Mouse (Mus musculus): ENCODE data around the gene Srsf11. TPM values are rescaled to one million over a fixed set of nuclear protein-coding genes. Genes with fewer than 3 reads are reported as not detected.
A peak's percentile ranks its signal among the peaks of the same experiment; 100 is the strongest.

Srsf11 gene
- 111 and 196 TPM in 2 replicates for polyA plus RNA-seq (2012; rRNA removed)

DNA sequence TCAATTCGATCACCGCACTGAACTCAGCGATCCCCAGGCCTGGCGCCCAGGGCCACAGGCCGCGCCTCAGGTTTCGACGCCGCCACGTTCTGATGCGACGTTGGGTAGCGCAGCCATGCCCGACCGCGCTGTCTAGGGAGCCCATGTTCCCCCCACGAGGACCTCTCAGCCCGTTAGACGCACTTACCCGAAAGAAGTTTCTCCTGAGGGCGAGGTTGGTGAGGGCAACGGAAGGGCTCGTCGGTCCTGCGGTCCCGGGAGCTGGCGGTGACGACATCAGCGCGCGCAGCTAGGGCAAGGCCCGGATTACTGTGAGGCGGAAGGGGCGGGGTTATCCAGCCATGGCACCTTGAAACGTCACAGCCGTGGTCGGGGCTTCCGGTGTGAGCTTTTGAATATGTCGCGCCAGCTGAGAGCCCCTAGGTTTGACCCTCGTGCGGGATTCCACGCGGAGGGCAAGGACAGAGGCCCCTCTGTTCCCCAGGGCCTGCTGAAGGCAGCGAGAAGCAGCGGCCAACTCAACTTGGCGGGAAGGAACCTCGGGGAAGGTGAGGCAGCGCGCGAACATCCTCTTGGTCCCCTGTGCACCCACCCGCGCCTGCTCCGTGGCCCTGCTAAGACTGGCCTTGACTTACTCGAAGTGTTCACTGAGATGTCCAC is at the start of gene Srsf11, which contains the start of gene Lrrc40:
Gene Srsf11, minus strand, starts transcription at position 311 of the 660 bp plus-strand sequence.
Gene Lrrc40, plus strand, starts transcription at position 334 of the 660 bp plus-strand sequence.
- peak; percentile 84 for DNase-seq (ENCODE audit: low read depth, low spot score)
- under 1% methylated on average over 55 of the region's 55 CpGs for WGBS

DNA sequence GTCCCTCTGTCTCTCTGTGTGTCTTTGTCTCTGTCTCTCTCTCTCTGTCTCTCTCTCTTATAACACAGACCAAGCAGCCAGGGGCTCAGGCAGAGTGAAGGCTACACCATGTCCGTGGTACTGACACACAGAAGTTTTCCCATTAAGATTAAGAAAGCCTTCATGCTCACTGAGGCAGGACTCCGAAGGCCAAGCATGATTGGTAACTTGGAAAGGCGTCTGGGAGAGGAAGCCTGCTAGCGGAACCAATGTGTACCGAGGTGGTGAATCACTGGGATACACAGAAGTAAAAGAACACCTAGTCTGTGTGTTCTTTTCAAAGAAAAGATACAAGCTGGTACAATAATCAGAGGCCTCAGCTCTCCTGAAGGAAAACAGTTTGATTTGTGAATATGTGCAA is 41.4 kb upstream of the Srsf11 start:
- WGBS, result 68% methylated on average over 5 of the region's 5 CpGs
- DNase-seq (ENCODE audit: low read depth, low spot score), result no peak

GRCm38 (mm10) chr3:158077380-158077772 is 40.9 kb upstream of the Srsf11 start:
- no peak for DNase-seq (ENCODE audit: low read depth, low spot score)
- 30% methylated on average over 1 of the region's 1 CpGs for WGBS

GRCm38 (mm10) chr3:158076685-158077379 is 40.4 kb upstream of the Srsf11 start:
- no peak for DNase-seq (ENCODE audit: low read depth, low spot score)
- 42% methylated on average over 4 of the region's 4 CpGs for WGBS

GRCm38 (mm10) chr3:158075004-158075403 is 38.6 kb upstream of the Srsf11 start:
- DNase-seq (ENCODE audit: low read depth, low spot score), result no peak
- 76% methylated on average over 2 of the region's 2 CpGs for WGBS

DNA sequence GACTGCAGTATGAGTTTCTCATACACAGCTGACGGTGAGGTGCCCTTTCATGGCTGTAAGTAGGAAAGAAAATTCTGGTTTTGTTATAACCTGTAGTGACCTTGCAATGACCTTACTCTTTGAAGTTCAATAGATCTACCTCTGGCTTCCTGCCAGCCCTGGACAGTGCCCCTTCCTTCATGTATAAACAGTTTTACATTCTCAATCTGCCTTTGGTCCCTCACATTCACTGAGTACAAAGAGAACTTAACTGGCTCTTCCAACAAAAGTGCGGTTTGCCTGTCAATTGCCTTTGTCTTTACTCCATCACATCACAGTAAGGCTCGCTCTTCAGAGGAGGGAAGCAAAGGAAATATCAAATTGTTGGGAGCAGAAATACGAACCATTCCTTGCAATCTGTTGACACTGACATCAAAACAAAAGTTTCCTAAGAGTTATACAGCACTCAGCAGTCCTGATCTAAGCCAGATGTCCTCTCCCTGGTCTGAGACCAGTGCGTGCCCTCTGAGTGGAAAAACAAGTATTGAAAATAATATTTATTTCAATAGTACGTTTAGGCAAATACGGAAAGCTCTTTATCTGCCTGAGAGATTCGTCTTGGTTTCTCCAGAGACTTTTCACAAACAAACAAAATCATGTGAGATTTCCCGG is 32.3 kb upstream of the Srsf11 start:
- DNase-seq (ENCODE audit: low read depth, low spot score), result no peak
- 66% methylated on average over 9 of the region's 9 CpGs for WGBS

- DNase-seq (ENCODE audit: low read depth, low spot score), result no peak
- WGBS, result 63% methylated on average over 7 of the region's 7 CpGs
Observed at GRCm38 (mm10) chr3:158067916-158068315, 31.5 kb upstream of the Srsf11 start.

DNA sequence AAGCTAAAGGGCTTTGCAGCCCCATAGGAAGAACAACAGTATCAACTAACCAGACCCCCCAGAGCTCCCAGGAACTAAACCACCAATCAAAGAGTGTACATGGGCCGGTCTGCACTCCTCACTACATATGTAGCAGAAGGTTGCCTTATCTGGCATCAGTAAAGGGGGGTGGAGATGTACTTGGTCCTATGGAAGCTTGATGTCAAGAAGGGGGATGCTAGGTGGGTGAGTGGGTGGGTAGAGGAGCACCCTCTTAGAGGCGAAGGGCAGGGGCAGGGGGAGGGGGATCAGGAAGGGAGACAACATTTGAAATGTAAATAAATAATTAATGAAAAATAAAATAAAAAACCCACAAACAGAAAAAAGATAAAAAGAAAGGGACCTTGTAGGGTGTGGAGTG is 28.8 kb upstream of the Srsf11 start:
- no peak for DNase-seq (ENCODE audit: low read depth, low spot score)
- WGBS, result 100% methylated on average over 2 of the region's 2 CpGs

- 83% methylated on average over 5 of the region's 5 CpGs for WGBS
- no peak for DNase-seq (ENCODE audit: low read depth, low spot score)
Observed at GRCm38 (mm10) chr3:158061811-158062523, 25.5 kb upstream of the Srsf11 start.

DNA sequence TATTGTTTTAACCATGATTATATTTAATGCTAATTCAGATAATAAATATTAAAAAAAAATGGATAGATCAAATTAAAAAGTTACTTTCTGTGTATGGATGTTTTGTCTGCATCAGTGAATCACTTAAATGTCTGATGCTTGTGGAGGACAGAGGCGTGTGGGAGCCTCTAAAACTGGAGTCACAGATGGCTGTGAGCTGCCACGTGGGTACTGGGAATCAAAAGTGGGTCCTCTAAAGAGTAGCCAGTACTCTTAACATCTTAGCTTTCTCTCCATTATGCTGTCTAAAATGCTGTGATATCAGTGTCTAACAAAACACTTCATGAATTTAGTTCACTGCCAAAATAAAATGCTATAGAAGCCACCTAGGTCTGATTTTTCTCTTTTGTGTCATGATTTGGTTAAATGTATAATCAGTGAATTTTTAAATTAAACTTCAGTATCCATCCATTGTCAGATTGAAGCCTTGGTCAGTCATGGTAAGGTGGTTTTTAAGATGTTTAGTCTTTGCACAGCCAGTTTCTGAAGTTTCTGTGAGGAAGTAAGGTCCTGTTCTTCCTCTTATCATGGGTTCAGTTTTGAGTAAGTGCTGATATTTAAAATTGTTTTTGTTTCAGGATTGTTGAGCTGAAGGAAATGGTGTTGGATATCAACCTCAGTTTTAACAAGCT is 24.3 kb upstream of the Srsf11 start:
- DNase-seq (ENCODE audit: low read depth, low spot score), result no peak
- 82% methylated on average over 2 of the region's 2 CpGs for WGBS

GRCm38 (mm10) chr3:158049508-158049907 is 13.1 kb upstream of the Srsf11 start:
- no peak for DNase-seq (ENCODE audit: low read depth, low spot score)
- 85% methylated on average over 2 of the region's 2 CpGs for WGBS

DNA sequence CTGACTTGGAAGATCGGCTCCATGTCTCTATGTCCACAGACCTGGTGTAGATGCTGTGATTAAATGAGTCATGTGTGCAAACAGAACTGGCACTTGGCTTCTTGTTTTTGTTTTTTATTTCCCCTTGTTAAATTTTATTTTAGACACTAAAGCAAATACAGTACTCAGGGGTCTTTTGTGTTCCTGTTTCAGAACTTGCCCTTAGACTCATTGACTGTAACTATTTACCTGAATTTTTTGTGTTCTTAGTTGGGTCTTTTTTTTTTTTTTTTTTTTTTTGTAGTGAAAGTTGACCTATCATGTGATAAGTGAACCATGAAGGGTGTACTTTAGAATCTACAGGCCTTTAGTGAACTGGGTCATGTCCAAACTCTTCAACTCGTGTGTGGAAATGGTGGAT is 4.3 kb upstream of the Srsf11 start:
- 53% methylated on average over 2 of the region's 2 CpGs for WGBS
- no peak for DNase-seq (ENCODE audit: low read depth, low spot score)

- WGBS, result 82% methylated on average over 3 of the region's 3 CpGs
- DNase-seq (ENCODE audit: low read depth, low spot score), result no peak
Observed at GRCm38 (mm10) chr3:158038106-158038505, 1.7 kb upstream of the Srsf11 start.

GRCm38 (mm10) chr3:158035866-158036265 is 573 bp downstream of the Srsf11 start:
- no peak for DNase-seq (ENCODE audit: low read depth, low spot score)
- 1% methylated on average over 11 of the region's 11 CpGs for WGBS

DNA sequence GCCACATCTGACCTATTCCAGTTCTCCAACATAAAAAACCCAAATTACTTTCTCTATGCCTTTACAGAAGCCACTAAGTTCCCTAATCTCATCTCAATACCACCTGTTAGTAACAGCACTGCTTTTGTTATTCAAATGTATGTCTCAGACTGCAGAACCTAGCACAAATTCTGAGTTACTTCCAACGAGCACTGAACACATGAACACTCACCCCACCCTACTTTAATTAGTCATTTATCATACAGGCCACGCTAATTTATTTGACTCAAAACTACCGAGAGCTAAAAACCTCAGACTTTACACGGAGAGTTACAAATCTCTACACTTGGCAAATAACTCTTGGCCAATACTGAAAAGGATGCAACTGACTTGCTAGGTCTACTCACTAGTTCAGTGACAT is 4.3 kb downstream of the Srsf11 start:
- WGBS, result under 1% methylated on average over 4 of the region's 4 CpGs
- no peak for DNase-seq (ENCODE audit: low read depth, low spot score)

- no peak for DNase-seq (ENCODE audit: low read depth, low spot score)
- under 1% methylated on average over 61 of the region's 61 CpGs for WGBS
Observed at GRCm38 (mm10) chr3:158031371-158031925, 5.0 kb downstream of the Srsf11 start.

- DNase-seq (ENCODE audit: low read depth, low spot score), result no peak
- 55% methylated on average over 1 of the region's 1 CpGs for WGBS
Observed at GRCm38 (mm10) chr3:158009762-158010320, 26.6 kb downstream of the Srsf11 start.

DNA sequence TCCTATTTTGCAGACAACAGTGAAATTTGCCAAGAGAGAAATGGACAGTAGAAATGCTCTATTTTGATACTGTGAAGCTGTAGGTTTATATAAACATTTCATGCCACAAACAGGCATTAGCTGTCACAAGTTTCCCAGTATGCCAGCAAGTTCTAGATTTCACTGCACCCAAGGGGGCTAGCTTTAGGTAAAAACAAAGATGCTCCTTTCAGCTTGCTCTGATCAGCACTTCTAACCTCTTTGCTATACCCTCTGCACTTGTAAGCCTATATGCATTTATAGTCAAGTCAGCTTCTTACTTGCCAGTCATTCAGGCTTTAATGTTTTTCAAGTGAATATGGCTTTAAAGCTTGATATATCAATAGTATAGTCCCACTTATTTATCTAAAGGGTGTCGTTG is 27.8 kb downstream of the Srsf11 start:
- no peak for DNase-seq (ENCODE audit: low read depth, low spot score)
- 36% methylated on average over 1 of the region's 1 CpGs for WGBS

- no peak for DNase-seq (ENCODE audit: low read depth, low spot score)
- 53% methylated on average over 1 of the region's 1 CpGs for WGBS
Observed at GRCm38 (mm10) chr3:157998742-157999369, 37.6 kb downstream of the Srsf11 start.
